Mouse (Mus musculus): ENCODE measurements around the gene Myadm.

The Myadm gene

GRCm38 (mm10) chr7:3317704-3318103, 28.8 kb downstream of the Myadm start:
- no peak for DNase-seq (ENCODE audit: low spot score)

- no peak for DNase-seq (ENCODE audit: low spot score)
These were observed 32.0 kb downstream of the Myadm start for GRCm38 (mm10) chr7:3320856-3321255.

- no peak for DNase-seq (ENCODE audit: low spot score)
These were observed 34.9 kb downstream of the Myadm start for GRCm38 (mm10) chr7:3323826-3324225.

GRCm38 (mm10) chr7:3327961-3328360, 39.1 kb downstream of the Myadm start:
- no peak for DNase-seq (ENCODE audit: low spot score)

- DNase-seq (ENCODE audit: low spot score) = peak; percentile 44
These were observed 41.1 kb downstream of the Myadm start for GRCm38 (mm10) chr7:3329776-3330546.

- DNase-seq (ENCODE audit: low spot score) = no peak
These were observed 42.3 kb downstream of the Myadm start for GRCm38 (mm10) chr7:3331171-3331570.

- DNase-seq (ENCODE audit: low spot score) = no peak
These were observed 42.8 kb downstream of the Myadm start for GRCm38 (mm10) chr7:3331581-3332223.

GRCm38 (mm10) chr7:3332224-3332615, 43.3 kb downstream of the Myadm start:
- no peak for DNase-seq (ENCODE audit: low spot score)

GRCm38 (mm10) chr7:3332619-3333521, 44.0 kb downstream of the Myadm start, which contains the start of gene Cacng7:
Gene Cacng7, plus strand, starts transcription at chr7:3332955.
- no peak for DNase-seq (ENCODE audit: low spot score)

GRCm38 (mm10) chr7:3333542-3333941, 44.7 kb downstream of the Myadm start:
- DNase-seq (ENCODE audit: low spot score) = no peak

- DNase-seq (ENCODE audit: low spot score) = no peak
These were observed 47.5 kb downstream of the Myadm start for GRCm38 (mm10) chr7:3336412-3336811.

- DNase-seq (ENCODE audit: low spot score) = no peak
These were observed 49.5 kb downstream of the Myadm start for GRCm38 (mm10) chr7:3338286-3338935.

- no peak for DNase-seq (ENCODE audit: low spot score)
These were observed 50.1 kb downstream of the Myadm start for GRCm38 (mm10) chr7:3339010-3339409.

GRCm38 (mm10) chr7:3343861-3344260, 55.0 kb downstream of the Myadm start:
- no peak for DNase-seq (ENCODE audit: low spot score)

GRCm38 (mm10) chr7:3345301-3345700, 56.4 kb downstream of the Myadm start:
- DNase-seq (ENCODE audit: low spot score) = no peak

GRCm38 (mm10) chr7:3347366-3348287, 58.7 kb downstream of the Myadm start:
- no peak for DNase-seq (ENCODE audit: low spot score)

- DNase-seq (ENCODE audit: low spot score) = no peak
These were observed 59.4 kb downstream of the Myadm start for GRCm38 (mm10) chr7:3348326-3348725.

- no peak for DNase-seq (ENCODE audit: low spot score)
These were observed 60.9 kb downstream of the Myadm start for GRCm38 (mm10) chr7:3349775-3350174.
